Mouse (Mus musculus) neural tube, embryonic 15.5 days (tissue): Measurements from ENCODE around the gene Fhit. TPM values are rescaled to one million over a fixed set of nuclear protein-coding genes. Genes with fewer than 3 reads are reported as not detected.

Source experiments
- ATAC-seq: fragments of 200-750 bp; cut with Nextera tagmentation; 2 replicates; pipeline ENCODE4 v1.8.0; 2017; ENCODE audit warnings: mild to moderate bottlenecking, moderate TSS enrichment, moderate library complexity; ENCODE audit not compliant: low FRiP score
- H3K27ac ChIP-seq: fragments of 300-500 bp; sonication (generic); replicated peaks from 2 replicates; pipeline ENCODE4 v1.5.1; 2015; ENCODE audit warnings: mild to moderate bottlenecking, inconsistent platforms
- H3K27me3 ChIP-seq: fragments of 300-500 bp; sonication (generic); replicated peaks from 2 replicates; pipeline ENCODE4 v1.6.1; 2015; ENCODE audit warnings: inconsistent platforms
- H3K36me3 ChIP-seq: fragments of 300-500 bp; sonication (generic); 2 replicates; pipeline ENCODE4 v1.6.1; 2015; ENCODE audit warnings: inconsistent platforms
- H3K4me1 ChIP-seq: fragments of 300-500 bp; sonication (generic); 2 replicates; pipeline ENCODE4 v1.6.1; 2015; ENCODE audit warnings: inconsistent platforms
- H3K4me2 ChIP-seq: fragments of 300-500 bp; sonication (generic); 2 replicates; pipeline ENCODE4 v1.6.1; 2015; ENCODE audit warnings: inconsistent platforms, mild to moderate bottlenecking, moderate library complexity
- H3K4me3 ChIP-seq: fragments of 300-500 bp; sonication (generic); replicated peaks from 2 replicates; pipeline ENCODE4 v1.5.1; 2015; ENCODE audit warnings: mild to moderate bottlenecking, inconsistent platforms
- H3K9ac ChIP-seq: fragments of 300-500 bp; sonication (generic); replicated peaks from 2 replicates; pipeline ENCODE4 v1.6.1; 2015; ENCODE audit warnings: mild to moderate bottlenecking, inconsistent platforms
- H3K9me3 ChIP-seq: fragments of 300-500 bp; sonication (generic); replicated peaks from 2 replicates; pipeline ENCODE4 v1.6.1; 2016; ENCODE audit warnings: inconsistent platforms
- WGBS: fragments of 180-500 bp; shearing (Covaris S2); methylation state at CpG from one replicate; pipeline ENCODE4 v1.1.7; 2015; ENCODE audit warnings: mixed read lengths; 5-methylcytosine and 5-hydroxymethylcytosine counted together
- polyA plus RNA-seq: library from polyadenylated mRNA; unstranded; fragments of >200 nt; fragmentation: Nextera tagmentation; extraction: Ambion mirVana; gene quantifications from 2 replicates; pipeline ENCODE4 v1.2.1, GENCODE M21; 2015

The Fhit gene
- polyA plus RNA-seq, 1 experiment from 2014 or later: 7.5 TPM

- ATAC-seq: no peak; the same call in 1 of the 2 replicates
- 53% methylated on average over 6 of the region's 6 CpGs for WGBS
- Histone ChIP-seq H3K9me3 (no peaks in the 10 kb centered on the region), H3K4me1 (no peaks in the 10 kb centered on the region), H3K36me3 (no peaks in the 10 kb centered on the region), H3K27ac (peak overlapping the region; percentile 19; the same call in 1 of the 2 replicates), H3K27me3 (no peaks in the 10 kb centered on the region), H3K4me2 (no peak overlapping the region), H3K4me3 (no peak overlapping the region), H3K9ac (no peak overlapping the region)
These were observed 995.0 kb downstream of the Fhit start for GRCm38 (mm10) chr14:10166641-10167429.

DNA sequence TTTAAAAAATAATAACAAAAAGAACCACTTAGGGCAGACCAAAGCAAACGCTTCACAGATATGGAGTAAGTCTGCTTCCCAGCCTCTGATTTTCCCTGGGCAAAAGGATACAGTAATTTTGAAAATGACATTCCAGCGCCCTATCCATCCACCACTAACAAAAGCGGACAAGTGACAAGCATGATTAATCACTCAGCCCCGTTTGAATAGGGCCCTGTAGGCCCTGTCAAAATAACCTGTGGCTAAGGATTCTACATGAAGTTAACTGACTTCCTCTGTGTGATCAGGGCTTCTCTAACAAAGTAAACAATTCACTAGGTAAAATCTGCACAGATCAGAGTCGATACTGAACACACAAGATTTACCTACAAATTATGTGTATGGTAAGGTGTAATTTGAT is 1012.0 kb downstream of the Fhit start:
- ATAC-seq: no peak
- Histone ChIP-seq H3K4me1 (no peaks in the 10 kb centered on the region), H3K36me3 (no peaks in the 10 kb centered on the region), H3K27me3 (no peaks in the 10 kb centered on the region), H3K9me3 (no peaks in the 10 kb centered on the region), H3K9ac (no peak overlapping the region), H3K27ac (no peak overlapping the region), H3K4me2 (no peak overlapping the region), H3K4me3 (no peak overlapping the region)
- WGBS: 39% methylated on average over 5 of the region's 5 CpGs

GRCm38 (mm10) chr14:10139311-10139710 is 1022.5 kb downstream of the Fhit start:
- Histone ChIP-seq H3K4me3 (no peak overlapping the region), H3K9me3 (no peaks in the 10 kb centered on the region), H3K4me1 (no peaks in the 10 kb centered on the region), H3K36me3 (no peaks in the 10 kb centered on the region), H3K9ac (no peak overlapping the region), H3K4me2 (no peak overlapping the region), H3K27me3 (no peaks in the 10 kb centered on the region), H3K27ac (no peak overlapping the region)
- ATAC-seq: no peak

- H3K27me3 ChIP-seq: no peaks in the 10 kb centered on the region
- no peak overlapping the region for H3K9ac ChIP-seq
- 89% methylated on average over 10 of the region's 10 CpGs for WGBS
- ATAC-seq: no peak
- no peak overlapping the region for H3K4me2 ChIP-seq
- H3K4me3 ChIP-seq: no peak overlapping the region
- no peaks in the 10 kb centered on the region for H3K9me3 ChIP-seq
- no peaks in the 10 kb centered on the region for H3K4me1 ChIP-seq
- no peak overlapping the region for H3K27ac ChIP-seq
- H3K36me3 ChIP-seq: no peaks in the 10 kb centered on the region
These were observed 1028.0 kb downstream of the Fhit start for GRCm38 (mm10) chr14:10133873-10134272.

DNA sequence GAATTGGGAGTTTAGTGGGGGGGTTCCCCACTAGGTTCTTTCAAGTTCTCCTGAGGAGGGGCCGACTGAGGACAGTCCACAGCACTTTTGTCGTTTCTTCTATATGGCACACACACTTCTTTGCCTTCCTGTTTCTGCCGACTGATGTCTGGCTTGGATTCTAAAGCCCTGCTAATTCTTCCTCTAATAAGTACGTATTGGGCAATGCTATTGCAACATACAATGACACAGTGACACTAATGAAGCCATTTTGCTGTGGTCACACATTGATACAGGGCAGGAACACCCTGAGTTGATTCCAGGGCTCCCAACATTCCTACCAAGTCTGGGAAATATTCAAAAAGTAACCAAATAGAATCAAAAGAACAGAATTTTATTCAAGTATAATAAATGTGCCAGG is 1032.2 kb downstream of the Fhit start:
- no peak overlapping the region for H3K4me3 ChIP-seq
- H3K4me1 ChIP-seq: no peaks in the 10 kb centered on the region
- no peak overlapping the region for H3K4me2 ChIP-seq
- 92% methylated on average over 4 of the region's 4 CpGs for WGBS
- H3K27ac ChIP-seq: no peak overlapping the region
- H3K9ac ChIP-seq: no peak overlapping the region
- H3K27me3 ChIP-seq: no peaks in the 10 kb centered on the region
- no peaks in the 10 kb centered on the region for H3K9me3 ChIP-seq
- ATAC-seq: no peak
- no peaks in the 10 kb centered on the region for H3K36me3 ChIP-seq

GRCm38 (mm10) chr14:10129088-10129487 is 1032.7 kb downstream of the Fhit start:
- H3K36me3 ChIP-seq: no peaks in the 10 kb centered on the region
- 90% methylated on average over 7 of the region's 7 CpGs for WGBS
- H3K27me3 ChIP-seq: no peaks in the 10 kb centered on the region
- ATAC-seq: no peak
- H3K4me1 ChIP-seq: no peaks in the 10 kb centered on the region
- H3K9me3 ChIP-seq: no peaks in the 10 kb centered on the region
- H3K4me3 ChIP-seq: no peak overlapping the region
- no peak overlapping the region for H3K9ac ChIP-seq
- no peak overlapping the region for H3K27ac ChIP-seq
- H3K4me2 ChIP-seq: no peak overlapping the region

DNA sequence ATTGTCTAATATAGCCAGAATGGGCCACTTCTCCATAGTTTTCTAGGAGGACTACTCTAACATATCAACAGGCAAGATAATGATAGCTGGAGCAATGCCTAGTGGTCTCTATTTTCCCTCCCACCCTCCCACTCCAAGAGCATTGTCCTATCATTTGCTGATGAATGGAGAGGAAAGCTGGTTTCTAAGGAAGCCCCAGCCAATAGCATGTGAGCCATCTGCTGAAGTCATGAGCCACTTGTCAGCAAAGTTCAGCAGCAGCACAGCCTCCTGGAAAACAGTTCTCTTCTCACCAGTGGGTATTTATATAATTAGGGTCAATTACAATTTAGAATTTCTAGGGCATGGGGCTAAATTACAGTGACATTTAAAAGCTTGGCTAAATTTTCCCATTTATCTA is 1035.3 kb downstream of the Fhit start:
- no peaks in the 10 kb centered on the region for H3K27me3 ChIP-seq
- no peaks in the 10 kb centered on the region for H3K36me3 ChIP-seq
- H3K27ac ChIP-seq: no peak overlapping the region
- ATAC-seq: no peak
- H3K9ac ChIP-seq: no peak overlapping the region
- H3K4me1 ChIP-seq: no peaks in the 10 kb centered on the region
- no peak overlapping the region for H3K4me3 ChIP-seq
- H3K9me3 ChIP-seq: no peaks in the 10 kb centered on the region
- no peak overlapping the region for H3K4me2 ChIP-seq

GRCm38 (mm10) chr14:10122176-10122575 is 1039.7 kb downstream of the Fhit start:
- Histone ChIP-seq H3K9me3 (no peaks in the 10 kb centered on the region), H3K4me3 (no peak overlapping the region), H3K4me1 (no peaks in the 10 kb centered on the region), H3K27ac (no peak overlapping the region), H3K27me3 (no peaks in the 10 kb centered on the region), H3K36me3 (no peaks in the 10 kb centered on the region), H3K4me2 (no peak overlapping the region), H3K9ac (no peak overlapping the region)
- ATAC-seq: no peak
- 72% methylated on average over 4 of the region's 4 CpGs for WGBS

DNA sequence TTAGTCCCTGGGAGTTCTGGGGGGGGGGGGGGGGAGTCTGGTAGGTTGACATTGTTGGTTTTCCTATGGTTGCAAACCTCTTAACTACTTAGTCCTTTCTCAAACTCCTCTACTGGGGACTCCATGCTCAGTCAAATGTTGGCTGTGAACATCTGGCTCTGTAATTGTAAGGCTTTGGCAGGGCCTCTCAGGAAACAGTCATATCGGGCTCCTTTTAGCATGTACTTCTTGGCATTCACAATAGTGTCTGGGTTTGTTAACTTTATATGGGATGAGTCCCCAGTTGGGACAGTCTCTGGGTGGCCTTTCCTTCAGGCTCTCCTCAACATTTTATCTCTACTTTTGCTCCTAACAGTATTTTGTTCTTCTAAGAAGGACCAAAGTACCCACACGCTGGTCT is 1065.6 kb downstream of the Fhit start:
- H3K9ac ChIP-seq: no peak overlapping the region
- H3K36me3 ChIP-seq: no peaks in the 10 kb centered on the region
- H3K4me3 ChIP-seq: no peak overlapping the region
- H3K4me2 ChIP-seq: no peak overlapping the region
- H3K27me3 ChIP-seq: no peaks in the 10 kb centered on the region
- no peak overlapping the region for H3K27ac ChIP-seq
- H3K9me3 ChIP-seq: no peaks in the 10 kb centered on the region
- 97% methylated on average over 2 of the region's 2 CpGs for WGBS
- no peak for ATAC-seq
- no peaks in the 10 kb centered on the region for H3K4me1 ChIP-seq

GRCm38 (mm10) chr14:10079062-10079461 is 1082.8 kb downstream of the Fhit start:
- H3K4me3 ChIP-seq: no peak overlapping the region

DNA sequence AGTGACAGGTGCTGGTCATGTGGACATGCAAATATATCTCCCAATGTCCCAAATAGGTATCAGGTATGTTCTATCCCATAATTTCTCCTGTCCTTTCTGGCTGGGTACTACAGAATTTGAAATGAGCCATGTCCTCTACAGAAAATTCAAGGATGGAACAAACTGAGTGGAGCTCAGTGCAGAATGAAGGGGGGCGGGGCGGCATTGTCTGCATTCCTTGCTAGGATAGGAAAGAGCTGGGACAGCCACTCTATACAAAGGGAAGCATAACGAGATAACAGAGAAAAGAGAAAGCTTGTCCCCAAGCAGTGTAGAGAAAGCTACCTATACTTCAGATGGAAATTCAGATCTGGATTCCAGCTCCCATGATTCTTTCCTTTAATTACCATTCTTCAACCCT is 1111.9 kb downstream of the Fhit start:
- 82% methylated on average over 3 of the region's 3 CpGs for WGBS
- no peak overlapping the region for H3K9ac ChIP-seq
- no peaks in the 10 kb centered on the region for H3K9me3 ChIP-seq
- no peak overlapping the region for H3K4me3 ChIP-seq
- no peaks in the 10 kb centered on the region for H3K36me3 ChIP-seq
- H3K4me1 ChIP-seq: 0 out of 2 replicates have a peak, but pooled peaks cover 2% of the 10 kb centered on the region
- no peak overlapping the region for H3K27ac ChIP-seq
- no peak overlapping the region for H3K4me2 ChIP-seq
- no peaks in the 10 kb centered on the region for H3K27me3 ChIP-seq
- no peak for ATAC-seq

More at GRCm38 (mm10) chr14:10079062-10079461, 1082.8 kb downstream of the Fhit start:
- 78% methylated on average over 3 of the region's 3 CpGs for WGBS
- Histone ChIP-seq H3K27ac (no peak overlapping the region), H3K4me2 (no peak overlapping the region), H3K27me3 (no peaks in the 10 kb centered on the region), H3K9ac (no peak overlapping the region), H3K36me3 (no peaks in the 10 kb centered on the region), H3K9me3 (no peaks in the 10 kb centered on the region), H3K4me1 (no peaks in the 10 kb centered on the region)
- no peak for ATAC-seq

DNA sequence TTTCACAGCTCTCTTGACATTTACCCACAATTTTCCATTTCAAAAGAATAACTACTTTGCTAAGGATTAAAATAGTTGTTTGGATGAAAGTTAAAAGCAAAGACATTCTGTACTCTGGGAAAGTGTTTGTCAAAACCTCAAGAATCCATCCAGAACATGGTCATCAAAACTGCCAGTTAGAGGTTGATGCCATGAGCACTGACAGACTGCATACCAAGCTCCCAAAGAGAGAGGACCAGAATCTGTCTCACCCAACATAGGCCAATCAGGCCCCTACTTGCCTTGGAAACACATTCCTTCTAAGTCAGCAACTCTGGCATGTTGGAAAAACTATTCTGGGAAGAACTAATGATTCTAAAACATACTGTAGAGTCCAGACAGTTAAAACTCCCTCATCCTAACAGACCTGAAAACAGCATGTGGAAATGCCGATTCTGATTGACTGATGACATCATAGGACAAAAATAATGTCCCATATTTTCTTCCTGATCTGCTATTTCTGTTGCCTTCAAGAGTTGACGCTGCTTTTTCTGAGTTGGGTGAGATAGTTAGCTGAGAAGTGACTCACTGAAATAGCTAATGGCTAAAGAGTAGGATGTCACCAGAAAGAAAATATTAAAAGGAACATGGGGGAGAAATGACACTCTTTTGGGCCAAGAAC is 1114.6 kb downstream of the Fhit start:
- no peaks in the 10 kb centered on the region for H3K36me3 ChIP-seq
- no peak for ATAC-seq
- WGBS: 91% methylated on average over 2 of the region's 2 CpGs
- H3K9ac ChIP-seq: no peak overlapping the region
- H3K9me3 ChIP-seq: no peaks in the 10 kb centered on the region
- H3K27me3 ChIP-seq: no peaks in the 10 kb centered on the region
- H3K4me2 ChIP-seq: no peak overlapping the region
- no peak overlapping the region for H3K27ac ChIP-seq
- H3K4me1 ChIP-seq: 0 out of 2 replicates have a peak, but pooled peaks cover 2% of the 10 kb centered on the region
- H3K4me3 ChIP-seq: no peak overlapping the region
